Mouse (Mus musculus) CH12.LX (cell line): Measurements from ENCODE around the gene Gm20830. TPM values are rescaled to one million over a fixed set of nuclear protein-coding genes. Genes with fewer than 3 reads are reported as not detected.
"Not testable (repeated sequence)": the region's sequence is repeated elsewhere in the genome, so short reads cannot be mapped to it uniquely, and the experiment has no call there.

Experiments
- DNase-seq: peaks from one replicate; pipeline ENCODE4 v3.0.0-alpha.2; 2013; ENCODE audit errors: extremely low read depth
- H3K27ac ChIP-seq: 2 replicates; pipeline ENCODE4 v1.5.1; 2012; ENCODE audit warnings: low read depth, mild to moderate bottlenecking, control low read depth, moderate library complexity; ENCODE audit not compliant: insufficient read depth
- H3K27me3 ChIP-seq: replicated peaks from 2 replicates; pipeline ENCODE3; 2012; ENCODE audit warnings: inconsistent platforms
- H3K36me3 ChIP-seq, 2 experiments: replicated peaks in 1 of 2; 2 replicates each; pipeline versions ENCODE3 to v1.6.1; 2012; ENCODE audit warnings: inconsistent platforms in 1 of 2, low read length in 1 of 2, mild to moderate bottlenecking in 1 of 2, mixed read lengths in 1 of 2, moderate library complexity in 1 of 2; ENCODE audit not compliant: control insufficient read depth in 1 of 2, insufficient read depth in 1 of 2
- H3K4me1 ChIP-seq, 2 experiments: 2 replicates each; pipeline ENCODE4 v1.6.1; 2012; ENCODE audit warnings: inconsistent platforms in 1 of 2, moderate library complexity in 1 of 2; ENCODE audit not compliant: insufficient read depth in 2 of 2, control insufficient read depth in 1 of 2
- H3K4me2 ChIP-seq: 2 replicates; pipeline ENCODE4 v1.6.1; 2012; ENCODE audit warnings: low read depth, mild to moderate bottlenecking, control low read depth; ENCODE audit not compliant: poor library complexity, insufficient read depth, severe bottlenecking
- H3K4me3 ChIP-seq, 3 experiments: fragments of 150-350 bp in 1 of 3; sonication (generic) in 1 of 3; replicated peaks in 1 of 3; 2 replicates each; pipeline versions ENCODE3 to v1.5.1; 2011 to 2012; ENCODE audit warnings: low read depth in 2 of 3, low read length in 2 of 3, mild to moderate bottlenecking in 2 of 3, moderate library complexity in 2 of 3, control low read depth in 1 of 3, improper control_type of control experiment in 1 of 3, inconsistent platforms in 1 of 3, mixed read lengths in 1 of 3; ENCODE audit not compliant: poor library complexity in 1 of 3
- H3K79me2 ChIP-seq: replicated peaks from 2 replicates; pipeline ENCODE4 v1.6.1; 2012; ENCODE audit warnings: mild to moderate bottlenecking, moderate library complexity; ENCODE audit not compliant: control insufficient read depth, poor library complexity, insufficient read depth, severe bottlenecking; ENCODE audit errors: extremely low read depth
- H3K9ac ChIP-seq: 2 replicates; pipeline ENCODE4 v1.6.1; 2012; ENCODE audit warnings: low read depth, mild to moderate bottlenecking, control low read depth, moderate library complexity; ENCODE audit not compliant: insufficient read depth
- H3K9me3 ChIP-seq: replicated peaks from 2 replicates; pipeline ENCODE3; 2012; ENCODE audit warnings: low read length, inconsistent platforms, mixed read lengths
- dilution Hi-C: fragments of 300-500 bp; cut with MboI; formaldehyde crosslinking; loops from 2 replicates; pipeline ENCODE4 v1.14.3; 2020; ENCODE audit warnings: low sequenced_read_pairs; ENCODE audit not compliant: extremely low pct_unique_long_range_greater_than_20kb, extremely low pct_ligation_motif_present
- in situ Hi-C: fragments of 300-500 bp; cut with MboI; formaldehyde crosslinking; loops from 3 replicates; pipeline ENCODE4 v1.14.3; 2019; ENCODE audit warnings: low sequenced_read_pairs, low pct_ligation_motif_present, low pct_unique_long_range_greater_than_20kb, mixed read lengths
- polyA plus RNA-seq: library from polyadenylated mRNA; unstranded; fragments of >175 nt; gene quantifications from 2 replicates; pipeline ENCODE4 v1.2.1, GENCODE M21; 2012; ENCODE audit warnings: low read depth; ENCODE audit not compliant: insufficient read length
- total RNA-seq, 2 experiments: library from RNA; depleted of rRNA; stranded (reverse); fragments of 300-350 nt in 1 of 2; fragments of >200 nt in 1 of 2; gene quantifications; 2 replicates each; pipeline ENCODE4 v1.2.3; 2012 to 2014

The Gm20830 gene
- total RNA-seq (2012; rRNA removed) = not detected in 2 replicates
- not detected in 2 replicates for total RNA-seq (2014; rRNA removed)
- not detected in 2 replicates for polyA plus RNA-seq

DNA sequence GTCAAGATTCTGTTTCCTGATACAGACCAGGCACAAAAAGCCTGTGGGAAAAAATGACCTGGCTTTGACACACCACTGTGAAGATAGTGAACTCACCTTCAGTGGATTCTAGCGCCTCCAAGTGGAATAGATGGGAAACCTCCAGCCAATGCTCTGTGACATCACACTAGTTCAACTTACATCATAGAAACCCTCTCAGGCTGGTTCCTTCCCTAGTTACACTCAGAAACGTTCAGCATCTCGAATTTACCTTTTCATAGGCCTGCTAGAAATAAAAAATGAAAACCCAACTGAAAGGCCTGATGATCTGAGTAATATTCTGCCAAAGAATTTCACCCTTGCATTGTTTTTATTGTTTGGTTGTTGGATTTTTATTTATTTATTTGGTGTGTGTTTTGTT lies at the start of gene Gm20830:
Gene Gm20830, minus strand, starts transcription at position 101 of the 400 bp plus-strand sequence.
- dilution Hi-C loops = not testable (repeated sequence)

More for the DNA sequence above, at the start of gene Gm20830:
- H3K4me1 ChIP-seq, H3K36me3 ChIP-seq, H3K4me2 ChIP-seq, H3K79me2 ChIP-seq, H3K9me3 ChIP-seq, H3K4me3 ChIP-seq, H3K9ac ChIP-seq, DNase-seq, H3K27ac ChIP-seq, in situ Hi-C loops, H3K27me3 ChIP-seq: not testable (repeated sequence)

Other genes starting within 250 kb of the Gm20830 start
- gene Gm21719, start 235.4 kb downstream of the Gm20830 start, total RNA-seq (2012; rRNA removed) = not detected in 2 replicates
- gene Gm21719, start 235.4 kb downstream of the Gm20830 start, total RNA-seq (2014; rRNA removed) = not detected in 2 replicates
- gene Gm21719, start 235.4 kb downstream of the Gm20830 start, polyA plus RNA-seq = not detected in 2 replicates